Mouse (Mus musculus): ENCODE measurements around the gene Syde2.

- TF ChIP-seq CTCF (IDR thresholded peaks at IDR 0.05; ENCODE audit: extremely low read depth, insufficient read length, insufficient replicate concordance, low read depth, low read length) (no peak), POLR2A (IDR thresholded peaks at IDR 0.05; ENCODE audit: low read depth, low read length) (no peak)
Observed at GRCm38 (mm10) chr3:146007872-146008271, 20.2 kb downstream of the Syde2 start.

Measured in small intestine, adult 2 months (tissue).